Mouse (Mus musculus) lung, adult 18-20 months (tissue): ENCODE results near the gene Anapc16.
"Not testable (repeated sequence)": the region's sequence is repeated elsewhere in the genome, so short reads cannot be mapped to it uniquely, and the experiment has no call there.

ENCODE experiments used
- DNase-seq, 2 experiments: peaks; one replicate each; pipeline ENCODE4 v3.0.0; 2022; ENCODE audit warnings: mixed read lengths in 2 of 2

Gene Anapc16

GRCm38 (mm10) chr10:59999057-59999456, 3.9 kb downstream of the Anapc16 start:
- no peak for DNase-seq

- DNase-seq: peak in 1 of 2 experiments; percentile 65
These were observed 5.3 kb downstream of the Anapc16 start for GRCm38 (mm10) chr10:59997591-59997990.

GRCm38 (mm10) chr10:59995889-59996288, 7.0 kb downstream of the Anapc16 start:
- DNase-seq: no peak

DNA sequence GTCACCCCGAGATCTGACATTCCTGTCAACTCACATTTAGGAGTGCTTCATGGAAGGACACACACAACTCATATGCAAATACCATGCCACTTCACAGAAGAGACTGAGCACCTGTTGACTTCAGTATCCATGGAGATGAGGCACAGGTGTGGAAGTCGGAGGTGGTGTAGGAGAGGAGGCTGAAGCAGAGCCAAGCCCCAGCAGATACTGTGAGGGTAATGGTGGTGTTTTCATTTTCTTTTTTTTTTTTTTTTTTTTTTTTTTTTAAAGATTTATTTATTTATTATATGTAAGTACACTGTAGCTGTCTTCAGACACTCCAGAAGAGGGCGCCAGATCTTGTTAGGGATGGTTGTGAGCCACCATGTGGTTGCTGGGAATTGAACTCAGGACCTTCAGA, 9.1 kb downstream of the Anapc16 start:
- not testable (repeated sequence) for DNase-seq

DNA sequence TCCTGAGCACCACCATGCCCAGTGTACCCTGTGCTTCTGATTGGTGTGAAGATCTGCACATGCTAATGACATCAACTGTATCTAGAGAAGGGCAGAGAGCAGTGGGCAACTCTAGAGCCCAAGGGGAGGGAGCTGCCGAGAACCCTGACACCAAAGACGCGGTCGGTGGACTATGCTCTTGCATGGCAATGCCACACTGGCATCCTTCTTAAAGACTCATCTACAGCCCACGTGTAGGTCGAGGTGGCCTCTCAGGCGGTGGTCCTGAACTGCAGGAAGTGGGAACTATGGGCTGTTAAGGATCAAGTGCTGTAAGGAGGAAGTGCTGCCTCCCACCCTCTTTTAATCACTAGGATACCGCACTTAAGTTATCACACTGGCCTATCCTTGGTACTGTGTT, 10.9 kb downstream of the Anapc16 start:
- DNase-seq: no peak

DNA sequence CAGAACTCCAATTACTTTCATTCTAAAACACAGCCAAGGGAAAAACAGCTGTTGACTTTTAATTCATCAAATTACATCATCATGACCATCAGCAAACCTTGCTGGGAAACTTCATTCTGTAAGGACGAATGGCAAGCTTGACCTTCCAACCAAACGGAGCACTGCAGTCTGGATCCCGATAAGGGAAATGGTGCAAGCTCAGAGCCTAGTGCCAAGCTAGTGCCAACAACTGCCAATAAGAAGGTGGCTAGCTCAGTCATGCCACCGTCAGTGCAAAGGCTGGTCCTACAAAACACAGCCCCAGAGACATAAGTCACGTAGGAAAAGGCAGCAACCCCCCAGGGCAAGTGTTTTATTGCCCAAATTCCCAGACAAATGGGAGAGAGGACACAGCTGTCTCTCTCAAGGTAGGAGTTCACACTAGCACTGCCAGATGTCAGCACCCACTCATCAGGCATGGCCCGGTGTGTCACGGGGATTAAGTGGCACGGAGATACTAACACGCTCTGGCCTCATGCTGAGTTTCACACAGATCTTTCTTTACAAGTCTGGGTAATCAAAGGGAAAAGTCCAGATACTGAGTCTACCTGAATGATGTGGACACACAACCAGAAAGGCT, 11.6 kb downstream of the Anapc16 start:
- DNase-seq: no peak

GRCm38 (mm10) chr10:59990393-59990792, 12.5 kb downstream of the Anapc16 start:
- DNase-seq: no peak

DNA sequence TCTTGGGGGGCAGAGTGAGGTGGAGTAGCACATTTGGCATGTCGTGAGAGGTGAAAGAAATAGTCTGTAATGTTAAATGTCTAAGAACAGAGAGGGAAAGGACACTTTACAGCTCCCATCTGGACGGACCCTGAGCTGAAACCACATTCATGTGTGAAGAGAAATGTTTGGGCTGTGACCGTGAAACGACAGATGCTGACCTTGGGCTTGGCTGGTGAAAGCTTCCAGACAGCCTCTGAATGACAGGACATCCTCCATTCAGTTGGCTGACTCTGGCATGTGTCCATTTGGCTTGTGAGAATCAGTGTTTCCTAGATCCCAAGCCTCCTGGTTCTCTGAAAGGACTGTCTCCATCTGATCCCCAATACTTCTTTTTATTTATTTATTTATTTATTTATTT, 14.9 kb downstream of the Anapc16 start:
- peak; percentile 37 to 60 for DNase-seq

GRCm38 (mm10) chr10:59982379-59982873, 20.5 kb downstream of the Anapc16 start:
- DNase-seq: no peak

GRCm38 (mm10) chr10:59981792-59982191, 21.1 kb downstream of the Anapc16 start:
- no peak for DNase-seq

DNA sequence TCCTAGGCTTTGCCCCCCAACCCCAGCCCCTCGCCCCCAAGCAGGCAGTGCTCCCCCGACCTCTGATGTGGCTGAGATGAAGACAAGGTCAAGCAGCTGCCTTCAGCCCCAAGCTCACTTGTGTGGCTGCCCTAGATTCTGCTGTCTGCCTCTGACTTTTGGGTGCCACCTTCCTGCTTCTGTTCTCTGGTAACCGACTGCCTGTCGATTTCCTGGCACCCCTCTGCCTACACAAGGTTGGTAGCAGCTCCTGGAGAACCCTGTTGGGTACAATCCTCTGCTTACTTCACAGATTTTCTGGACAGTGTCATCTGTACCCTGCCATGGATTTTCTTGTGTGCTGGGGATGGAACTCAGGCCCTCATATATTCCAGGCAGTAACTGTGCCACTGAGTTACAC, 21.6 kb downstream of the Anapc16 start:
- no peak for DNase-seq

- peak; percentile 62 to 67 for DNase-seq
These were observed 22.1 kb downstream of the Anapc16 start for GRCm38 (mm10) chr10:59980815-59981244.

GRCm38 (mm10) chr10:59978873-59979743, 23.8 kb downstream of the Anapc16 start:
- DNase-seq: peak; percentile 94 to 97

- peak; percentile 55 to 64 for DNase-seq
These were observed 24.5 kb downstream of the Anapc16 start for GRCm38 (mm10) chr10:59978401-59978800.

GRCm38 (mm10) chr10:59977715-59978343, 25.1 kb downstream of the Anapc16 start:
- DNase-seq: no peak

DNA sequence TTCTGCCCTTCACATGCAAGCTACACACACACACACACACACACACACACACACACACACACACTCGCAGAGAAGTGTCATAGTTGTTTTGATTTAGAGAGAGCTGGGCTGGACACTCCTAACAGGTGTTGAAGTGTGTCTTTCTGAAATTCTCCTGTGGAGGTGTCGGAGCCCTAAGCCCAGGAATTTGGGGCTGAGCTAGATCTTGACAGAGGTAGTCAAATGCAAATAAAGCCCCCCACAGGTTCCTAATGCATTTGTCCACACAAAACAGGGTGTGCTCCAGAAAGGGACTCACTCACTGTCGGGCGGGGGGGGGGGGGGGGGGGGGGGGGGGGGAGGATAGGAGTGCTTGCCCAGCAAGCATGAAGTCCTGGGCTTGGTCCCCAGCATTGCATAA, 25.8 kb downstream of the Anapc16 start:
- no peak for DNase-seq

GRCm38 (mm10) chr10:59974786-59975185, 28.1 kb downstream of the Anapc16 start:
- DNase-seq: peak; percentile 38 to 57

DNA sequence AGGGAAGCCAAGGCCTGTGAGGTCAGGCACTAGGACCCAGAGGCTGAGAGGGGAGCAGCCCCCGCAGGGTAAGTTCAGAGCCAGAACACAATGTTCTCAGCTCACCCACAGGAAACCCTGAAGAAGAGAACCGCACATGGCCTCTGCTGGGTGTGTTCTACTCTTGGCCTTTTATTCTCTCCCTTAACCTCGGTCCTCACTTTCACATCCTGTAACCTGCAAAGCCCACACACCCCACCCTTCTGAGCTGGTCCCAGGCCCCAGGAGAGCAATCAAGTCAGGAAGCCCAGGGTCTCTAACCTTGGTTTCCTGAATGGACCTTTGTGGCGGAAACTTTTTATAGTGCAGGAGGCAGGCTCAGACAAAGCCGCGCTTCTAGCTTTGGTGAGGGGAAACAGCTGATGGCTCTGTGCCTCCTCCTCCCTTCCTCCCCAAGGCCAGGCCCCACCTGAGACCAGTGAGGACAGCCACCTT, 28.7 kb downstream of the Anapc16 start:
- peak; percentile 85 to 88 for DNase-seq

DNA sequence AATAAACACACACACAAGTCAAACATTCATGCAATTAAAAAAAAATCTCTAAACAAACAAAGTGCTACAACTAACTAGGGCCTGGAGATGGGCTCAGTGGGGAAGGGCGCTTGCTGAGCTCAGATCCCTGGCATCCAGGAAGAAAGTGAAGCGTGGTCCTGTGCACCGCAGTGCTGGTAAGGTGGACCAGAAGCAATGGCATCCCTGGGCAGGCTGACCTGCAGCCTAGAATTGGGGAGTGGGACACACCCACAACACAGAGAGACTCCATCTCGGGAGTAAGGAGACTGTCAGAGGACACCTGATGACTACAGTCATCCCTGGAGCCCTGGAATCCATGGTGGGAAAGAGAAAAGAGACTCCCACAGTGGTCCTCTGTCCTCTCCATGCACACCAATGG, 29.5 kb downstream of the Anapc16 start:
- no peak for DNase-seq

GRCm38 (mm10) chr10:59972999-59973398, 29.9 kb downstream of the Anapc16 start:
- no peak for DNase-seq

GRCm38 (mm10) chr10:59972534-59972933, 30.4 kb downstream of the Anapc16 start:
- DNase-seq: peak; percentile 52 to 75

DNA sequence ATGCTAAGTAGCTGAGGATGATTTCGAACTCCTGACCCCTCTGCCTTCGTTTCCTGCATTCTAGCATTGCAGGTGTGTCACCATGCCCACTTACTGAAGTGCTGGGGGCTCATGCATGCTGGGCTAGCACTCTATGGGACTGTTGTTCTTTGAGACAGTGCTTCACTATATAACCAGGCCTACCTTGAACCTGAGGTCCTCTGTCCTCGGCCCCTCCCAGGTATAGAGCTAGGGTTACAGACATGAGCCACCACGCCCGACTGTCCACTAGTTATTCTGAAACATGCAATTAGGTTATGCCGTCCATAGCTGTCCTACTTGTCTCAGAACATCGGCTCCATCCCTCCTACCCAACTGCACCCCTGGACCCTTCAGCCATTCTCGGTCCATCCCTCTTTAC, 31.1 kb downstream of the Anapc16 start:
- DNase-seq: no peak

DNA sequence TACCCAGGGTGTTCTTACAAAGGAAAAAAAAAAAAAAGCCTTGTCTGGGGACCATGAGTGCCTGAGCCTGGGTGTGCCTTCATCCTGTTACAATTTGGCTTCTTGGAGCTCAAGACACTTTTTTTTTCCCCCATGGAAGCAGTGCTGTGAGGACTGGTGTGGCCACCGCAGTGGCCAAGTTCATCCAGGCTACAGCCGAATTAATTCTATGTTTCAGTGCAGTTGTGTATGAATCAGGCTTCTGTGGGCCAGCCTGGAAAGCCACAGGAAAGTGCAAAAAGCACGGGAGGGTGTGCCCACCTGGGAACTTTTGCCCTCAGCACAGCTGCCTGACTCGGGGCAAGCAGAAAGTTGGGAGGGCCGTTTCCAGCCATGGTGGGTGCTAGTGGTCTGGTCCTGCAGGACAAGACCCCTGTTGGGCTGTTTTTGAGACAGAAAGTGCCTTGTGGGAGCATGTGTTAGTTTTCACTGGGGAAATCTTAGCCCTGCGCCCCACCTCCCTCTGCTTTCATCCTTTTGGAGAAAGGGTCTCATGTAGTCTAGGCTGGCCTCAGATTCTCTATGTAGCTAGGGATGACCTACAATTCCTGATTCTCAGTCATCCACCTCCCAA, 32.4 kb downstream of the Anapc16 start:
- peak in 1 of 2 experiments; percentile 55 for DNase-seq
